Mouse (Mus musculus) layer of hippocampus, adult 2 months (tissue): ENCODE results near the gene Npas4. TPM values are rescaled to one million over a fixed set of nuclear protein-coding genes. Genes with fewer than 3 reads are reported as not detected.

Experiments
- DNase-seq, 2 experiments: peaks; one replicate each; pipeline ENCODE4 v3.0.0; 2022; ENCODE audit warnings: low spot score in 2 of 2
- H3K27ac ChIP-seq: fragments of 200-600 bp; 2 replicates; pipeline ENCODE4 v1.8.1; 2022
- H3K4me3 ChIP-seq: fragments of 200-600 bp; 2 replicates; pipeline ENCODE4 v1.8.1; 2022; ENCODE audit warnings: mild to moderate bottlenecking
- CTCF ChIP-seq: fragments of 200-600 bp; conservative IDR thresholded peaks from 2 replicates; pipeline ENCODE4 v1.8.1; 2022; ENCODE audit warnings: antibody characterized with exemption, mild to moderate bottlenecking, moderate library complexity
- long read RNA-seq, 2 experiments: library from polyadenylated mRNA; stranded (forward); transcript quantifications; one replicate each; pipeline ENCODE4 v2.0.0; 2021; ENCODE audit warnings: borderline mapping rate in 2 of 2
- total RNA-seq, 2 experiments: library from RNA; stranded (reverse); gene quantifications; 2 replicates each; pipeline ENCODE4 v1.2.3; 2021

Gene Npas4
- 10 to 100 TPM in 1 of 2 experiments, 1 to 10 TPM in 1; 6.4 to 11.2 TPM for total RNA-seq
- long read RNA-seq, experiment 1, partial matches to known transcripts, result 0 of 3 reads
- long read RNA-seq, experiment 1, other reads (novel, unspliced or antisense), result 2 of 3 reads
- long read RNA-seq, experiment 2, result 0 reads

- TF ChIP-seq CTCF, result no peak
- Histone ChIP-seq H3K27ac (peak within 1 kb of the TSS; percentile 92), H3K4me3 (peak within 1 kb of the TSS; percentile 77)
- no peak for DNase-seq
These were observed at the start of gene Npas4 for GRCm38 (mm10) chr19:4990256-4990625. Gene Npas4, minus strand, starts transcription at chr19:4990316.

DNA sequence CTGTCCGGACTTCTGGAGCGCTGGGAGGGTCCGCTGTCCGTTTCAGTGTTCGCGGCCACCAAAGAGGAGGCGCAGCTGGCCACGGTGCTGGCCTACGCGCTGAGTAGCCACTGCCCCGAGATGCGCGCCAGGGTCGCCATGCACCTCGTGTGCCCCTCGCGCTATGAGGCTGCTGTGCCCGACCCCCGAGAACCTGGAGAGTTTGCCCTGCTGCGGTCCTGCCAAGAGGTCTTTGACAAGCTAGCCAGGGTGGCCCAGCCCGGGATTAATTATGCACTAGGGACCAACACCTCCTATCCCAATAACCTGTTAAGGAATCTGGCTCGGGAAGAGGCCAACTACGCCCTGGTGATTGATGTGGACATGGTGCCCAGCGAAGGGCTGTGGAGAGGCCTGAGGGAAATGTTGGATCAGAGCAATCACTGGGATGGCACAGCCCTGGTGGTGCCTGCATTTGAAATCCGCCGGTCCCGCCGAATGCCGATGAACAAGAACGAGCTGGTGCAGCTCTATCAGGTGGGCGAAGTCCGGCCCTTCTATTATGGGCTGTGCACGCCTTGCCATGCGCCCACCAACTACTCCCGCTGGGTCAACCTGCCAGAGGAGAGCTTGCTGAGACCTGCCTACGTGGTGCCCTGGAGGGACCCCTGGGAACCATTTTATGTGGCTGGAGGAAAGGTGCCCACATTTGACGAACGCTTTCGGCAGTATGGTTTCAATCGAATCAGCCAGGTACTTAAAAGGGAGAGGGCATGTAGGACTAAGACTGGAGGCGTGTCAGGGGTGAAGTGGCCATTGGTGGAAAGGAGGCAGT lies 49.4 kb upstream of the Npas4 start:
- TF ChIP-seq CTCF, result no peak
- Histone ChIP-seq H3K27ac (peak overlapping the region; percentile 96), H3K4me3 (peak overlapping the region; percentile 92)
- DNase-seq, result no peak

- H3K27ac ChIP-seq, result peak within 1 kb of the TSS; percentile 96
- peak; percentile 68 for TF ChIP-seq CTCF
- peak within 1 kb of the TSS; percentile 92 for H3K4me3 ChIP-seq
- peak; percentile 91 to 92 for DNase-seq
These were observed 48.6 kb upstream of the Npas4 start, which contains the start of the genes B4gat1 and AC124502.3 for GRCm38 (mm10) chr19:5038709-5039156. Gene B4gat1, plus strand, starts transcription at chr19:5038826. Gene AC124502.3, plus strand, starts transcription at chr19:5038891.

DNA sequence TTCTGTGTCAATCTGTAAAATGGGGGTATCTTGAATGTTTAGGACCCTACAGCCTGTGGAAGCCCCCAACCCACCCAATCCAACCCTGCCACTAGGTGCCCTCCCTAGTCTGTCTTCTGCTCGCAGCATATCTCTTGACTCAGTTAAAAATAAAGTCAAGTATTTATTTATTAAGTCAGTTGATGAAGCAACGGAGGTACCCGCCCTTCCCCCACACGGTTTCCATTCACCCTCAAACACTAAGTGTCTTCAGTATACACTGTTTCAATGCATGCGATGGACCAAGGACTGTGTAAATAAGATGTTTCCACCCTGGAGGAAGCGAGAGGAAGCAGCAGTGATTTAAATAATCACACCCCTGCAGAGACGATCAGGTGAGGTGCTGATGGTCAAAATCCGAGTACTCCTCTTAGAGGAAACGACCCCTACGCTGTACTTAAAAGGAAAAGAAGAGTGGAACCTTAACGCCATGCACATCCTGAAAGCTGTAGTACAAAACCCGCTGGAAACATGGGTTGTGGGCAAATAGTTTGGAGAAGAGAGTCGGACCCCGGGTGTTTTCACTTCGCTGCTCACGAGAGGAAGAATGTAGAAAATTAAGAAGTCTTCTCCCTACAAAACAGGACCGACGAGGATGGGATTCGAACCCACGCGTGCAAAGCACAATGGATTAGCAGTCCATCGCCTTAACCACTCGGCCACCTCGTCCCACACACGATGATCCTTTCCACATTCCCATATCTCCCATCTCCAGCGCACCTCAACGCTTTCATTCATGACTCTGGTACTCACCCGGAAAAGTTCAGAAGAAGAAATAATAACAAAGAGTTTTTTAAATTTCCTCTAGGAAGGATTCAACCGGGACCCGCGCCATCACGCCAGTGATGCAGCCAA lies 47.8 kb upstream of the Npas4 start:
- TF ChIP-seq CTCF, result no peak
- peak; percentile 86 for DNase-seq
- H3K27ac ChIP-seq, result peak overlapping the region; percentile 96
- peak overlapping the region; percentile 92 for H3K4me3 ChIP-seq

DNA sequence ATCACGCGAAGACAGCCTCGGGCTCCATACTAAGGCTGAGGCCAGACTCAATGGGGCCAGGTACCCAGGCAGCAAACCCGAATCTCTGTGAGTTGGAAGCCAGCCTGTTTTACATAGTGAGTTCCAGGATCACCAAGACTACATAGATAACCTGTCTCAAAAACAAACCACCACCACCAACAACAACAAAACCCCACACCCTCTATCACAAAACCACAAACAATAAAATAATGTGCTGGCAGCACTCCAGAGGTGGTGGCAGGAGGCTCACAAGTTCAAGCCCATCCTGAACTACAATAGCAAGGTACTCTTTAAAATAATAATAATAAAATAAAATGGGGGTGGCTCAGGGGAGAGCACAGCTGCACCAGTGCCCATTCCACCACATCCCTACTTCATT lies 46.5 kb upstream of the Npas4 start:
- no peak for DNase-seq
- H3K27ac ChIP-seq, result no peak overlapping the region
- H3K4me3 ChIP-seq, result no peak overlapping the region
- TF ChIP-seq CTCF, result no peak

DNA sequence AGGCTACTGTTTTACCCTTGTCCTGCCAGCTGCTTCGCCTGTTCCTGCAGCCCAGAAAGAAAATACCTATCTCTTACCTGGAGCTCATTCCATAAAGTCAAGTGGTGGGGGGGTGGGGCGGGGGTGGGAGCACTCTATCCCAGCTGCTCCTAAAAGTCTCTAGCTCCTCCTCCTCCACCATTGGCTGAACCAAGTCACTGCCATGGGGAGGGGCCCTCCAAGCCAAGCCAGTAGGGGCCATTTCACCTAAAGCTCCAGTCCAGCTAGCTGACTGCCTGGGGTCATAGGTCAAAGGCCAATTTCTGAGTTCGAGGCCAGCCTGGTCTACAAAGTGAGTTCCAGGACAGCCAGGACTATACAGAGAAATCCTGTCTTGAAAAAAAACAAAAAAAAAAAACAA lies 42.6 kb upstream of the Npas4 start:
- TF ChIP-seq CTCF, result no peak
- DNase-seq, result no peak

GRCm38 (mm10) chr19:5026111-5026510 lies 36.0 kb upstream of the Npas4 start:
- H3K27ac ChIP-seq, result no peak overlapping the region
- no peak for DNase-seq
- no peak for TF ChIP-seq CTCF
- H3K4me3 ChIP-seq, result no peak overlapping the region

More for the DNA sequence above, 42.6 kb upstream of the Npas4 start:
- no peak overlapping the region for H3K4me3 ChIP-seq
- no peak overlapping the region for H3K27ac ChIP-seq

DNA sequence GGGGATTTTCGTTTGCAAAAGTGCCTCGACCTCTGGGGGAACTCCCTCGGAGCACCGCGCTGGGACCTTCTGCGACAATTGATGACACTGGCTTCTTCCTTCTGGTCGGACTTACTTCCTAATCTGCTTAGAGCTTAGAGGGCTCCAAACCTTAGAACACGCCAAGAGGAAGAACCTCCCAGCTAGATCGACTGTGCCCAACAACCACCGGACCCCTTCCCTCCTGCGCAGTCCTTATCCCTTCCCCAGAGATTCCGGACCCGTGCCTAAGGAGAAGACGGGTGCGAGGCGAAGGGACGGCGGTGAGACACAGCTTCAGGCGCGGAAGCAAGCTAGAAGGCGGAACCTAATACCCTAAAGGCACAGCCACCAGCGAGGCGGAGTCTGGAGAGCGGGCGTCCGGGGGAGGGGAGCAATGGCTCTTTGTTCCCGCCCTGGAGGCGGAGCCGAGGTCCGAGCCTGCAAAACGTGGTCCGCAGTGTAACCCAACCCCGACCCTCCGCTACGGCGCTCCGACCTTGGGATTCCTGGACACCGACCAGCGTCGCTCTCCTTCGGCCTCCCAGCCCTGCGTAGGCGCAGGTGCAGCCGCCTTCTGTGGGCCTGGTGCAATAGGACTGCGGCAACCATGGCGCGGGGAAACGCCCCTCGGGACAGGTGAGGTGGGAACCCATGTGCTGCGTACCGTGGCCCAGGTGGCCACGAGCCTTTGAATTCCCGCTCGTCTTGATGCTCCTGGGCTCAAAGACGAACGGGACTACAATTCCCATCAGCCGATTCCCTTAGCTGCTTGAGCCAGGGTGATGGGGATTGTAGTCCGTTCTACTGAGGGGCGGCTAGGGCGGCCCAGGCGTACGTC lies 33.7 kb upstream of the Npas4 start, which contains the start of gene Slc29a2:
Slc29a2 (plus strand) TSS at position 240 of the 859 bp plus-strand sequence.
- H3K4me3 ChIP-seq, result peak within 1 kb of the TSS; percentile 89
- no peak for TF ChIP-seq CTCF
- peak; percentile 87 to 93 for DNase-seq
- H3K27ac ChIP-seq, result peak within 1 kb of the TSS; percentile 90

DNA sequence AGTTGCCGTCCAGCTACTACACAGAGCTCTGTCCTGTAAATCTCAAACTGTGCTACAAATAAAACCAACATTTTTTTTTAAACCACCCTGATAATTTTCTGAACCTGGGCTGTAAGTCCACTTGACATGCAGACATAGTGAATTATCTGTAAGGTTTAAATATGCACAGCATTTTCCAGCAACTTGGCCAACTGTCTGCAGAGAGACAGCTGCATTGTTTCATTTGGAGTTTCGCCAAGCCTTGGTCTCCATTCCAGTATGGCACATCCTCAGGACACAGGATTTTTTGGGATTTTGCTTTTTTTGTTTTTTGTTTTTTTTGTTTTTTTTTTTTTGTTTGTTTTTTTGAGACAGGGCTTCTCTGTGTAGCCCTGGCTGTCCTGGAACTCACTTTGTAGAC lies 31.3 kb upstream of the Npas4 start:
- H3K4me3 ChIP-seq, result no peak overlapping the region
- no peak overlapping the region for H3K27ac ChIP-seq
- no peak for TF ChIP-seq CTCF
- no peak for DNase-seq

GRCm38 (mm10) chr19:5018191-5018590 lies 28.1 kb upstream of the Npas4 start:
- Histone ChIP-seq H3K27ac (no peak overlapping the region), H3K4me3 (no peak overlapping the region)
- TF ChIP-seq CTCF, result no peak
- DNase-seq, result no peak

- TF ChIP-seq CTCF, result no peak
- Histone ChIP-seq H3K27ac (no peak overlapping the region), H3K4me3 (no peak overlapping the region)
- no peak for DNase-seq
These were observed 27.5 kb upstream of the Npas4 start for GRCm38 (mm10) chr19:5017611-5018010.

DNA sequence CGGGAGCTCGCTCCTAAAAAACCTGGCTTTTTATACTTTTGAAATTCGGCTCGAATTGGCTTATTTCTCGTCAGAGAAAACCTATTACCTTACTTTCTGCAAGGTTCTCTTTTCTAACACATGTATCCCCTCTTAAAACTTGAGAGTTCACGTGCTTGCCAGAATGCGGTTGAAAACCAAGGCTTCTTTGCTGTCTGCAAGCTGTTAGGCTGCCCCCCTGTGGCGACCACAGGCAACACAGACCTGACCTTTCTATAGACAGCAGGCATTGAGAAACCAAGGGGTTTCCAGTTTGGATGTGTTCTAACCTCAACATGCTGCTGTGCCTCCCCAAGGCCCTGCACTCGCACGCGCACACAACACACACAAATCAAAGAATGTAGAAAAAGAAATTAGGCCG lies 26.7 kb upstream of the Npas4 start:
- H3K27ac ChIP-seq, result no peak overlapping the region
- TF ChIP-seq CTCF, result peak; percentile 93
- peak in 1 of 2 experiments; percentile 59 for DNase-seq

More for the DNA sequence above, 26.7 kb upstream of the Npas4 start:
- no peak overlapping the region for H3K4me3 ChIP-seq
